Mouse (Mus musculus) stomach, postnatal 0 days (tissue): Measurements from ENCODE around the gene Arrdc2.

Experiments used
- CTCF ChIP-seq: IDR thresholded peaks from 2 replicates; pipeline ENCODE4 v1.5.1; 2016; ENCODE audit warnings: antibody characterized with exemption, low read depth, mild to moderate bottlenecking, moderate library complexity
- EP300 ChIP-seq: optimal IDR thresholded peaks from 2 replicates; pipeline ENCODE3; 2016; ENCODE audit warnings: antibody characterized with exemption

DNA sequence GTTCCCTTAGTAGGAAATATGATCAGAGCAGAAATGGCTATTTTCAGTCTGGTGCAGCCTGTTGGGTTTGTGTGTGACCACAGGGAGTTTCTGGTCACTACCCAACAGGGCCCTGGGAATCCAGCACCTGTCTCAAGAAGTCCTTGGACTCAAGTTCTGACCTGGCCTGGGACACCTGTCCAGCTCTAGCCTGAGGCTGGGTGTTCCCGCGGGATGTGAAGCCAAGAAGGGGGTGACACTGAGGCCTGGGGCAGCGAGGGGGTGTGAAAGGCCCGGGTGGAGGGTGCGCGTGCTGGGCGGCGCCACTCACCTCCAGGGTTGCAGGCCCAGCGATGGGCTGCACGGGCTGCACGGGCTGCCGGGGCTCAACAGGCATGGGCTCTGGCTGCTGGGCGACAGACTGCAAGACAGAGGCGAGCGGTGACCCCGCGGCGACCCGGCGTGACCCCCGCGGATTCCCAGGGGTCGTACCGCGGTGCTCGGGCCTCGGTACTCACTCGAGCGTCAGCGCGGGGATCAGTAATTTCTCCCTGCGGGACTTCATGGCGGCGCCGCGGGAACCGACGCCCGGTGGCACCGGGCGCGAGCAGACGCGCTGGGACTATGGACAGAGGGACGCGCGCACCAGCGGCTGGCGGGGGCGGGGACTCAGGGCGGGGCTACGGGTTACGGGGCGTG, 43.0 kb downstream of the Arrdc2 start:
- TF ChIP-seq CTCF (no peak), EP300 (no peak)
